Mouse (Mus musculus) kidney, postnatal 0 days (tissue): ENCODE results near the gene Sdc3. TPM values are rescaled to one million over a fixed set of nuclear protein-coding genes. Genes with fewer than 3 reads are reported as not detected.

ENCODE experiments used
- ATAC-seq: fragments of 200-750 bp; cut with Nextera tagmentation; replicated peaks from 2 replicates; pipeline ENCODE4 v1.8.0; 2017; ENCODE audit warnings: low read depth, moderate number of reproducible peaks, moderate TSS enrichment, moderate library complexity; ENCODE audit not compliant: low FRiP score
- DNase-seq: peaks from one replicate; pipeline ENCODE4 v3.0.0-alpha.2; 2016; ENCODE audit warnings: low spot score
- H3K27ac ChIP-seq: fragments of 300-500 bp; sonication (generic); 2 replicates; pipeline ENCODE4 v1.5.1; 2014; ENCODE audit warnings: mild to moderate bottlenecking
- H3K27me3 ChIP-seq: fragments of 300-500 bp; sonication (generic); 2 replicates; pipeline ENCODE4 v1.6.1; 2014; ENCODE audit warnings: low read length, mixed read lengths; ENCODE audit not compliant: insufficient read depth
- H3K36me3 ChIP-seq: fragments of 300-500 bp; sonication (generic); 2 replicates; pipeline ENCODE4 v1.6.1; 2014; ENCODE audit warnings: low read length, mixed read lengths; ENCODE audit not compliant: insufficient read depth
- H3K4me1 ChIP-seq: fragments of 300-500 bp; sonication (generic); replicated peaks from 2 replicates; pipeline ENCODE4 v1.6.1; 2014; ENCODE audit warnings: antibody characterized with exemption, low read length, mixed read lengths; ENCODE audit not compliant: insufficient read depth
- H3K4me2 ChIP-seq: fragments of 300-500 bp; sonication (generic); 2 replicates; pipeline ENCODE4 v1.6.1; 2014; ENCODE audit warnings: mild to moderate bottlenecking, low read length, moderate library complexity, mixed read lengths
- H3K4me3 ChIP-seq: fragments of 300-500 bp; sonication (generic); replicated peaks from 2 replicates; pipeline ENCODE4 v1.5.1; 2014; ENCODE audit warnings: low read depth, low read length
- H3K9ac ChIP-seq: fragments of 300-500 bp; sonication (generic); 2 replicates; pipeline ENCODE4 v1.6.1; 2014; ENCODE audit warnings: low read depth, low read length
- H3K9me3 ChIP-seq: fragments of 300-500 bp; sonication (generic); replicated peaks from 2 replicates; pipeline ENCODE4 v1.6.1; 2016; ENCODE audit warnings: low read length, inconsistent platforms, mixed read lengths
- CTCF ChIP-seq: IDR thresholded peaks from 2 replicates; pipeline ENCODE4 v1.5.1; 2016; ENCODE audit warnings: antibody characterized with exemption, low read depth, mild to moderate bottlenecking, moderate library complexity
- WGBS: fragments of 180-500 bp; shearing (Covaris S2); extraction: QIAGEN DNeasy Blood & Tissue Kit; methylation state at CpG from one replicate; pipeline ENCODE4 v1.1.7; 2014; 5-methylcytosine and 5-hydroxymethylcytosine counted together
- polyA plus RNA-seq: library from polyadenylated mRNA; unstranded; fragments of >200 nt; fragmentation: Nextera tagmentation; extraction: Ambion mirVana; gene quantifications from 2 replicates; pipeline ENCODE4 v1.2.1, GENCODE M21; 2015

The Sdc3 gene
- polyA plus RNA-seq, 1 experiment from 2014 or later, result 16.2 TPM

DNA sequence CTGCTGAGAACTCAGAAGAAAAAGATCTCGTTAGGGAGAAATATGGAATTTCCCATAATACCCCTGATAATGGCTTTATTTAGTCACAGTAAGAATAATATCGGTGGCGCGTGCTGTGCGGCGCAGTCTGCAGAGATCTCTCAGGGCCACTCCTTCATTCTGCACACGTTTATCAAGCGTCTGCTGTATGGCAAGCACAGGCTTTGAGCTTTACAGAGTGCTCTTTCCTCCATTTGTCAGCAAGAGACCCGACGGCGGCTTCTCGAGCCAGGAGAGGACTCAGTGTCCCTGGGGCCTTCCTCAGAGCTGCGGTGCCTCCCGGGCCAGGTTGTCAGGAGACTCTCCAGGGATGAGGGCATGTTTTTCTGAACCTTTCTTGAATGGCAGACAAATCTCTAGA is 56.5 kb downstream of the Sdc3 start:
- Histone ChIP-seq H3K9me3 (no peaks in the 10 kb centered on the region), H3K4me1 (no peaks in the 10 kb centered on the region), H3K9ac (no peak overlapping the region), H3K4me3 (no peak overlapping the region), H3K36me3 (no peaks in the 10 kb centered on the region), H3K27ac (no peak overlapping the region), H3K4me2 (no peak overlapping the region), H3K27me3 (no peaks in the 10 kb centered on the region)
- ATAC-seq (no peak), DNase-seq (no peak)
- TF ChIP-seq CTCF, result no peak
- 80% methylated on average over 14 of the region's 14 CpGs for WGBS

DNA sequence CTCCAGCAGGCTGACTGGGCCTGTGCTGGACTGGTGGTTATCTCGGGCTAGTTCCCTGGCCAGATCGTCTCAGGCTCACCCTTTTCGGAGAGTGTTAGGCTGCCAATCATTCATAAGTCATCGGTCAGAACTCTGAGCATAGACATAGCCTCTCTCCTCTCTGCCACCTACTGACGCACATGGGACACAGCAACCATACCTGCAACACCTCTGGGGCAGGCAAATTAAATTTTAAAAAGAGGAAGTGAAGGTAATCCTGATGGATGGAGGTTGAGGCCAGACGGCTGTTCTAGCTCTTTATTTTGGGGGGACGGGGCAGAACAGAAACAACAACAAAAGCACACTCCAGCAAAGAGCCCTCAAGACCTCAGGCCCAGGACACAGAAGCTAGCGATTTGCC is 65.3 kb downstream of the Sdc3 start:
- H3K4me2 ChIP-seq, result no peak overlapping the region
- no peaks in the 10 kb centered on the region; the same call in 1 of the 2 replicates for H3K27me3 ChIP-seq
- no peak for ATAC-seq
- no peak overlapping the region for H3K4me3 ChIP-seq
- no peaks in the 10 kb centered on the region for H3K9me3 ChIP-seq
- WGBS, result 66% methylated on average over 8 of the region's 8 CpGs
- no peaks in the 10 kb centered on the region for H3K36me3 ChIP-seq
- no peak overlapping the region for H3K9ac ChIP-seq
- DNase-seq, result no peak
- no peak overlapping the region for H3K27ac ChIP-seq
- peak; percentile 45 for TF ChIP-seq CTCF
- H3K4me1 ChIP-seq, result no peaks in the 10 kb centered on the region

DNA sequence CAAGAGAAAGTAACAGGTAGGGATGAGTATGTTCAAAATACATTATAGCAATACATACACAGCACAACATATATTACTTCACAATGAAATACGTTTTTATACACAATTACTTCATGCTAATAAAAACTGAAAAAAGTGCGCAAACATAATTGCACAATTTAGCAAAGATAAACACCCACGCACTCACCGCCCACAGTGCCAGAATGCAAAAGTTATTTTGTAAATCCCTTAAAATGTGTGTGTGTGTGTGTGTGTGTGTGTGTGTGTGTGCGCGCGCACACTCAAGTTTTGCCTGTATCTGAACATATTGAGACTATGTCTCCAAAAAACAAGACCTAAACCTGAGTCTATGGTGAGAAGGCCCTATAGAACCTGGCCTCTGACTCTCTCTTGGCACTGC is 66.5 kb downstream of the Sdc3 start:
- no peak overlapping the region for H3K4me2 ChIP-seq
- H3K9ac ChIP-seq, result no peak overlapping the region
- no peak for ATAC-seq
- no peaks in the 10 kb centered on the region for H3K36me3 ChIP-seq
- no peak for DNase-seq
- no peak for TF ChIP-seq CTCF
- no peak overlapping the region for H3K27ac ChIP-seq
- no peaks in the 10 kb centered on the region for H3K9me3 ChIP-seq
- H3K4me1 ChIP-seq, result no peaks in the 10 kb centered on the region
- 91% methylated on average over 7 of the region's 7 CpGs for WGBS
- no peak overlapping the region for H3K4me3 ChIP-seq
- no peaks in the 10 kb centered on the region; the same call in 1 of the 2 replicates for H3K27me3 ChIP-seq

DNA sequence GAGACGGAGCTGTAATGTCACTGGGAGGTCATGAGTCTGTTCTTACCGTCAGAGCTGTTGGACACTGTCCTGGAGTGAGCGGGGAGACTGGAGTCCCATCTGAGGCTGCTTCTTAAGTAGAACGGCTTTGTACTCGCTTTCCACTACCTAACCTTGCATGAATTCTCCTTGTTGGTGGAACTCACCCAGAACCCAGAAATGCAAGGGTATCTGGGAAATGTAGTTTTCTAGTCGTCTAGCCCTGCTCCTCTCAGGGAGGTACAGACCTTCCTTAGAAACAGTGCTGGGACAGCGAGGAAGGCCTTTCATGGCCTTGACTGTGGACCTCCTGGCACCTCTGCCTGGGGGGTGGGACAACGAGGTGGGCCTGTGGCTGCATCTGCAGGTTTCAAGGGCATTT is 67.1 kb downstream of the Sdc3 start:
- no peak overlapping the region for H3K9ac ChIP-seq
- no peak overlapping the region for H3K27ac ChIP-seq
- no peaks in the 10 kb centered on the region; the same call in 1 of the 2 replicates for H3K27me3 ChIP-seq
- no peak for TF ChIP-seq CTCF
- no peak overlapping the region for H3K4me3 ChIP-seq
- 52% methylated on average over 8 of the region's 8 CpGs for WGBS
- ATAC-seq, result no peak
- no peak for DNase-seq
- H3K4me1 ChIP-seq, result no peaks in the 10 kb centered on the region
- no peak overlapping the region for H3K4me2 ChIP-seq
- H3K36me3 ChIP-seq, result no peaks in the 10 kb centered on the region
- no peaks in the 10 kb centered on the region for H3K9me3 ChIP-seq

DNA sequence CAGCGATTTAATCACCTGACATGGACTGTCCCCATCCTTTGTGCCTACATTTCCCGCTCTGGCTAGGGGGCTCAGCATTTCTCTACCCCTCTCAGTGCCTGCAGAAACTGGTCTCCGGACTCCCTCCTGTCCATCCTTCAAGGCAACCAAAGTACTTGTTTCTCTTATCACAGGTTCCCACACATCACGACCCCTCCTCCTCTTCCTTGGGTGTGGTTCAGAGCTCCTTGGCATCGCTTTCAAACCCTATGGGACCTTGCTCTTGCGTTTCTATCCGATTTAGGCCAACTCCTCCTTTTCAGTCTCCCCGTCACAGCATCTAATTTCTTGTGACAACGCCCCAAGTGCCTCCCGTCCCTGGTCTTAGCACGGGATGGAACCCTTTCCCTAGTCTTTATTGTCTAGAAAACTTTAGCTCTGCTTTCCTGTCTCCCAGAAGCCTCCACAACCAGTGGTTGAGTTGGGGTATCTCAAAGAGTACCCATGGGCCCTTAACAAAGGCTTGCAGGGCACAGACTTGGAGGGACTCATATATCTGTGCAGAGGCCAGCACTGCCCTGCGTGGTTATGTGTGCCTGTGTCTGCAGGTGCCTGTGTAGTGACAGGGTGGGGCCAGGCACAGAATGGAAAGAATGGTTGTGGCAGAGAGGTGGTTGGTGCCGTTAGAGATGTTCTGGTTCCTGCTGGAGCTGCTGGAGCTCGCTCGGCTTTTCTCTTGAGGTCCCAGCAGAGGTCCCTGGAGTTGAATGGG is 68.7 kb downstream of the Sdc3 start:
- Histone ChIP-seq H3K36me3 (no peaks in the 10 kb centered on the region), H3K27me3 (no peaks in the 10 kb centered on the region; the same call in 1 of the 2 replicates), H3K4me1 (no peaks in the 10 kb centered on the region), H3K9ac (no peak overlapping the region), H3K4me3 (peak overlapping the region; percentile 13; the same call in 1 of the 2 replicates), H3K9me3 (no peaks in the 10 kb centered on the region), H3K27ac (no peak overlapping the region), H3K4me2 (peak overlapping the region; percentile 48)
- ATAC-seq (no peak), DNase-seq (no peak)
- WGBS, result 56% methylated on average over 15 of the region's 15 CpGs
- no peak for TF ChIP-seq CTCF

DNA sequence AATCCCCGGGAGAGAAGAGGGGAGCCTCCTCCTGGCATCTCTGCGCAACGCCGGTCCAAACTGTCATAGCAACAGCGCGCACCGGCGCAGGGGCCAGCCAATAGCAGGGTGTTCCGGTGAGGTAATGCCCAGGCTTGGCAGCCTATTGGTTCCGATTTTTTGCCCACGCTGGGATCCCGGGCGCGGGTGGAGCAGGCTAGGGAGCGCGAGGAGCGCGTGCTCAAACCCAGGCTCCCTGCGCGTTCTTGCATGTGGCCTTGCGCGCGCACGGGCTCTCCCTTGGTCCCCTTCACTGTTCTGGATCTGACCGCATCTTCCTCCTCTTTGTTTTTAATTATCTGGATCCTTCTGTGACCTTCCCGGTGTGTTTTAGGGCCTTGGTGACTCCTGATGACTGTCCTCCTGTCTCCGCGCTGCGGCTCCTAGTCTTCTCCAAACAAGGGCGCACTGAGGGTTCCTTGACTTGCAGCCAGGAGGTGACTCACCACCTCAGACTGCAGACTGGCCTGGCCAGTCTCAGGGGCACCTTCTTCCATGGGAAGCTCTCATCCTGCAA is 69.4 kb downstream of the Sdc3 start:
- peak overlapping the region; percentile 48 for H3K4me2 ChIP-seq
- H3K27ac ChIP-seq, result no peak overlapping the region
- H3K4me1 ChIP-seq, result no peaks in the 10 kb centered on the region
- no peak for TF ChIP-seq CTCF
- 2% methylated on average over 30 of the region's 30 CpGs for WGBS
- H3K27me3 ChIP-seq, result no peaks in the 10 kb centered on the region; the same call in 1 of the 2 replicates
- H3K36me3 ChIP-seq, result no peaks in the 10 kb centered on the region
- H3K9ac ChIP-seq, result no peak overlapping the region
- DNase-seq, result peak; percentile 62
- peak overlapping the region; percentile 13; the same call in 1 of the 2 replicates for H3K4me3 ChIP-seq
- H3K9me3 ChIP-seq, result no peaks in the 10 kb centered on the region
- peak; percentile 65 for ATAC-seq
